Mouse (Mus musculus) layer of hippocampus, adult 11-12 months (tissue): Measurements from ENCODE around the gene Bbs2.

Experiments
- DNase-seq: peaks from one replicate; pipeline ENCODE4 v3.0.0; 2022; ENCODE audit warnings: low spot score

Bbs2 gene

DNA sequence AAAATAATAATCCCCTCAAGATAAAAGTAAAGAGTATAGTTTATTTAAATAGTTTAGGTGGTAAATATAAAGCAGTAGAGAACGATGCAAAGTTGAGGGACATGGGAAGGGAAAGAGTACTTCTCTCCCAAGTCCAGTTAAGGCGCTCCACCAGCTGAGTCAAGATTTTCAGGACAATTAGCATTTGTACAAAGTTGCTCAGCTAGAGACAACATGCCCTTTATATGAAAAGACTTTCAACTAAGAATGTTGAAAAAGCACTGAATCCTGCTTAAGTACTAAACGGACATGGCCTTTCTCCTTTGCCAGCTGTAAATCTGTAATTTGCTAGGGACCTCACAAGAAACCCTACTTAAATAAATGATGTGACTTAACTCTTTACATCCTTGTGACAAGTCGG is 268 bp upstream of the Bbs2 start:
- no peak for DNase-seq

DNA sequence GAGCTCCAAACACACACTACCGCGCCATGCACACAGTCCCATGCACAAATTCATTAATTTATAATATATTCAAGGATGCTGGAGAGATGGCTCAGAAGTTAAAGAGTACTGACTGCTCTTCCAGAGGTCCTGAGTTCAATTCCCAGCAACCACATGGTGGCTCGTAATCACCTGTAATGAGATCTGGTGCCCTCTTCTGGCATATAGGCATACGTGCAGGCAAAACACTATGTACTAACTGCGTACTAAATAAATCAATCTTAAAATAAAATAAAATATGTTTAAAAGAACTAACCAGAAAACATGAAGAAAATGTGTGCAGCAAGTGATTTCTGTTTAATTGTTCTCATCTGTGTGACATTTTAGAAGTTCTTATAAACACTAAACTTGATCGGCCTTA is 4.4 kb downstream of the Bbs2 start:
- no peak for DNase-seq

DNA sequence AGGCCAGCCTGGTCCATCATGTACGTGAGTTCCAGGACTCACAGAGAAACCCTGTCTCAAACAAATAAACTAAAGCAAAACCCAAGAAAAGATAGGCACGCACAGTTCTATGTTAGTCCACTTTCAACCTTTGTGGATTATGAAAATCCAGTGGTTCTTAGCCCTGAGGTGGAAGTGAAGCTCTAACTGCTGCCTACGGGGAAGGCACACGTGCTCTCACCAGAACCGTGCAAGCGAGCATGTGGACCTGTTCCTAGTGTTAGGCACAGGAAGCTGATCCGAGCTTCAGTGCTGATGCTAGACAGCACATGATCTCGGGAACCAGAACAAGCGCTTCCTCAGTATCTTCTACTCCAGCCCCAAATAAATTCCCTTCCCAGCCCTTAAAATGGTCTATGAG is 5.9 kb downstream of the Bbs2 start:
- no peak for DNase-seq

- no peak for DNase-seq
Measured at GRCm38 (mm10) chr8:94089715-94090114, 9.0 kb downstream of the Bbs2 start.

- no peak for DNase-seq
Measured at GRCm38 (mm10) chr8:94087964-94088363, 10.8 kb downstream of the Bbs2 start.

GRCm38 (mm10) chr8:94076461-94077192 is 22.1 kb downstream of the Bbs2 start:
- no peak for DNase-seq

DNA sequence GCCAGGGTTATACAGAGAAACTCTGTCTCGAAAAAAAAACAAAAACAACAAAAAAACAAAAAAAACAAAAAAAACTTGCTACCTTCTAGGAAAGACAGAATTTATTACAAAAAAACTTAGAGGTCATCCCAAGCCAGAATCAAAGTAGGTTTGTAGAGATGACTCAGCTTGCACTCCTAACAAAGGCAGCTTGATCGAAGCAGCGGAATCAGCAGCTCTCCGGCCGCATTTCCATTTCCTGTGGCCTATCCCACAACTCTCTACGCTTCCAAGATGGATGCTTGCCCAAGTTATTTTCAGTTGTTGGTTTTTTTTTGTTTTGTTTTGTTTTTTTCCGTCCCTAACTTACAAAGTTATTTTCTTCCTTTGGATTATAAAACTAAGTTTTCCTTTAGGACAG is 29.9 kb downstream of the Bbs2 start:
- DNase-seq, result no peak

DNA sequence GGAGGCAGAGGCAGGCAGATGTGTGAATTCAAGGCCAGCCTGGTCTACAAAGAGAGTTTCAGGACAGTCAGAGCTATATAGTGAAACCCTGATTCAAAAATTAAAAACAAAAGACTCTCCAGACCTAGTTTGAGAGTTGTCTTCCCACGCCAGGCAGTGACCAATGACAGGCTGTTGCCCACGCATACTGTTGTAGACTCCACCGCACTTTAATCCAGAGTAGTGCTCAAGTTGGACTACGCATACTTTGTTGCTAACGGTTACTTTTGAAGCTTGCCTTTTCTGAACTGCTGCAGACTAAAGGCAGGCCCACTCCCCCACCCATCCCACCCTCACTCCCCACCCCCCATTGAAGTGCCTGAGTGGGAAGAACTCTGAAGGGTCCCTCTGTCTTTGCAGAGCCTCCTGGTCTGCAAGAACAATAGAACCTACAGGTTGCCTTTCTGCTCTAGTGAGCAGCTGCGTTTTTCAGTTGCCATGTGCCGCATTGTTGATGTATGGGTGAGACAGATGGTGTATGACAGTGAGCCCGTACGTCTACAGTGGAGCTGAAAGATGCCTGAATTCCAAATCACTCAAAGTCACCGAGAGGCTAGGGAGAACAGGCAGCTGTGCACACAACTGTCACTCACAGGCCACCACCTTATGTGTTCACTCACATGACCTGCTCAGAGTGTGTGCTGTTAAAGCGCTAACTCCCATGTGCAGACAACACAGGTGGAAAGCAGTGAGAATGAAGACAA is 32.4 kb downstream of the Bbs2 start:
- DNase-seq, result peak; percentile 45

GRCm38 (mm10) chr8:94057157-94057854 is 41.4 kb downstream of the Bbs2 start:
- peak; percentile 66 for DNase-seq

- DNase-seq, result no peak
Measured at GRCm38 (mm10) chr8:94052696-94053095, 46.0 kb downstream of the Bbs2 start.

DNA sequence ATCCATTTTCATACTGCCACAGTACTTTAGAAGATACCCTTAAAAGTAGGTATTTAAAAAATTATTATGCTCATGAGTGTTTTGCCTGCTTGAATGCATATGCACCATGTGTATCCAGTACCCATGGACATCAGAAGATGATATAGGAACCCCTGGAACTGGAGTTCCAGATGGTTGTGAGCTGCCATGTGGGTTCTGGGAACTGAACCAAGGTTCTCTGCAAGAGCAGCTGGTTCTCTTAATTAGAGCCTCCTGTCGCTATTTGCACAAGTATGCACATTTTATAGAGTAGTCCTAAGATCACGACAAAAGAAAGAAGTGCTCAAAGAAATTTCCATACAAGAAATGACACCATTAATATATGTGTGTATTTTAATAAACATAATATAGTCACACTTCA is 50.9 kb downstream of the Bbs2 start:
- peak; percentile 45 for DNase-seq

GRCm38 (mm10) chr8:94037806-94038205 is 60.9 kb downstream of the Bbs2 start:
- no peak for DNase-seq

DNA sequence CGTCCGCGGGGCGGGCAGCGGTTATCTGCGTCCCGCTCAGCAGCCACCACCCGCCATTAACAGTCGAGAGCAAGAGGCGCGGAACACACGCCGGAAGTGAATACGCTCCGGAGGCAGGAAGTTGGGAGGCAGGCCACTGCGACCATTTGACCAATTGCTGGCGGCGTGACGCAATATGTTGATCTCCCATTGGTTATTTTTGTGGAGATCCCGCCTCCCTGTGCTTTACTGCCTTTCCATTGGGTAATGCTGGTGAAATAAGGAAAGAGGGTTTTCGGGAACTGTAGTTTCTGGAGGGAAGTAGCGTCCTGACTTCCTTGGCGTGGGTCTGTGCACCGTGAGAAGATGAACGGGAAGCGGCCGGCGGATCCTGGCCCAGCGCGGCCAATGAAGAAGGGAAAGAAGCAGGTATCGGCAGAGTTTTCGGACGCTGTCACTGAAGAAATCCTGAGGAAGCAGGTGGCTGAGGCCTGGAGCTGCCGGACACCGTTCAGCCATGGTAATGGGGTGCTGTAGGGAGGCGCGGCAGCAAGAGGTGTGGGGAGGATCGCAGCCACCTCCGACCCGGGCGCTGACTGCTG is 61.7 kb downstream of the Bbs2 start, which contains the start of the genes Nudt21 and Ogfod1:
Gene Nudt21, minus strand, starts transcription at position 88 of the 581 bp plus-strand sequence.
Gene Ogfod1, plus strand, starts transcription at position 255 of the 581 bp plus-strand sequence.
- DNase-seq, result peak; percentile 98

- peak; percentile 63 for DNase-seq
Measured at GRCm38 (mm10) chr8:94036541-94036940, 62.2 kb downstream of the Bbs2 start.

DNA sequence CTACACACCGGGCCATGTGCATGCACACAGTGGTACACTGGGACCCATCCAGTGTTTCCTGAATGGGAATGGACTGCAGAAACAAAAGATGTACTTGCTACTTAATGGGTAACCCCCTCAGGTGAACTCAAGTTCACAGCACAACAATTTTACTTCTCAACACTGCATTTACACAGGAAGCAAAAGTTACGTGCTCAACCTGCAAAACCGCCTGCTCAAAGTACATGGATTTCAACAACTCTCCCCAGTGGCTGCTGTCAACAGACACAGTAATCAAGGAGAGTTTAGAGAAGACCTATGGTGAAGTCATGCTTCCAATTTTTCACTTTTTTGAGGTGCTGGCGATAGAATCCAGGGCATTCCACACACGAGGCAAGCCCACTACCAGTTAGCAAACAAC is 63.5 kb downstream of the Bbs2 start:
- DNase-seq, result no peak

DNA sequence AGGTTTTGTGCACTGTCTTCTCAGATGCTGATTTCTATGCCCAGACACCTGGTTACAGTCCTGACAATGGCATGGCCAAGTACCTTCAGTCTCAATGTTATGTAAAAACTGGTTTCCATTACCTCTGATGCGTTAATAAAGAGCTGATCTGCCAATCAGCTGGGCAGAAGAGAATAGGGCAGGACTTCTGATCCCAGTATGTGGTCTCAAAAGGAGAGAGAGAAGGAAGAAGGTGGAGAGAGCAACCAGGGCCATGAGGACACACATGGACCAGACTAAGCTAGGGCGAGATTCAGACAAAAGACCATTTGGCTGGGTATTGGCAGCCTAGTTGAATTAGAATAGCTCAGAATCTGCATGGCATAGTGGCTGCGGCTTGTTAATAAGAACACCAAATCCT is 65.1 kb downstream of the Bbs2 start:
- DNase-seq, result no peak

- no peak for DNase-seq
Measured at GRCm38 (mm10) chr8:94029701-94030100, 69.0 kb downstream of the Bbs2 start.

- no peak for DNase-seq
Measured at GRCm38 (mm10) chr8:94023916-94024315, 74.8 kb downstream of the Bbs2 start.
